Mouse (Mus musculus) neural tube, embryonic 15.5 days (tissue): ENCODE data around the gene Baz1b. TPM values are rescaled to one million over a fixed set of nuclear protein-coding genes. Genes with fewer than 3 reads are reported as not detected.

Source experiments
- ATAC-seq: fragments of 200-750 bp; cut with Nextera tagmentation; 2 replicates; pipeline ENCODE4 v1.8.0; 2017; ENCODE audit warnings: mild to moderate bottlenecking, moderate TSS enrichment, moderate library complexity; ENCODE audit not compliant: low FRiP score
- H3K27ac ChIP-seq: fragments of 300-500 bp; sonication (generic); replicated peaks from 2 replicates; pipeline ENCODE4 v1.5.1; 2015; ENCODE audit warnings: mild to moderate bottlenecking, inconsistent platforms
- H3K27me3 ChIP-seq: fragments of 300-500 bp; sonication (generic); replicated peaks from 2 replicates; pipeline ENCODE4 v1.6.1; 2015; ENCODE audit warnings: inconsistent platforms
- H3K36me3 ChIP-seq: fragments of 300-500 bp; sonication (generic); 2 replicates; pipeline ENCODE4 v1.6.1; 2015; ENCODE audit warnings: inconsistent platforms
- H3K4me1 ChIP-seq: fragments of 300-500 bp; sonication (generic); 2 replicates; pipeline ENCODE4 v1.6.1; 2015; ENCODE audit warnings: inconsistent platforms
- H3K4me2 ChIP-seq: fragments of 300-500 bp; sonication (generic); 2 replicates; pipeline ENCODE4 v1.6.1; 2015; ENCODE audit warnings: inconsistent platforms, mild to moderate bottlenecking, moderate library complexity
- H3K4me3 ChIP-seq: fragments of 300-500 bp; sonication (generic); replicated peaks from 2 replicates; pipeline ENCODE4 v1.5.1; 2015; ENCODE audit warnings: mild to moderate bottlenecking, inconsistent platforms
- H3K9ac ChIP-seq: fragments of 300-500 bp; sonication (generic); replicated peaks from 2 replicates; pipeline ENCODE4 v1.6.1; 2015; ENCODE audit warnings: mild to moderate bottlenecking, inconsistent platforms
- H3K9me3 ChIP-seq: fragments of 300-500 bp; sonication (generic); replicated peaks from 2 replicates; pipeline ENCODE4 v1.6.1; 2016; ENCODE audit warnings: inconsistent platforms
- WGBS: fragments of 180-500 bp; shearing (Covaris S2); methylation state at CpG from one replicate; pipeline ENCODE4 v1.1.7; 2015; ENCODE audit warnings: mixed read lengths; 5-methylcytosine and 5-hydroxymethylcytosine counted together
- polyA plus RNA-seq: library from polyadenylated mRNA; unstranded; fragments of >200 nt; fragmentation: Nextera tagmentation; extraction: Ambion mirVana; gene quantifications from 2 replicates; pipeline ENCODE4 v1.2.1, GENCODE M21; 2015

Gene Baz1b
- polyA plus RNA-seq, 1 experiment from 2014 or later, result 23.6 TPM

GRCm38 (mm10) chr5:135257559-135257958 lies 70.5 kb downstream of the Baz1b start:
- H3K27me3 ChIP-seq, result no peaks in the 10 kb centered on the region
- no peaks in the 10 kb centered on the region for H3K36me3 ChIP-seq
- no peaks in the 10 kb centered on the region; the same call in 1 of the 2 replicates for H3K9me3 ChIP-seq
- H3K9ac ChIP-seq, result no peak overlapping the region
- no peak overlapping the region for H3K4me2 ChIP-seq
- 82% methylated on average over 12 of the region's 12 CpGs for WGBS
- H3K4me3 ChIP-seq, result no peak overlapping the region
- no peak for ATAC-seq
- peak overlapping the region; percentile 84; the same call in 1 of the 2 replicates for H3K27ac ChIP-seq
- peaks cover 21% of the 10 kb centered on the region for H3K4me1 ChIP-seq

GRCm38 (mm10) chr5:135258280-135259150 lies 71.5 kb downstream of the Baz1b start:
- peak overlapping the region; percentile 19; the same call in 1 of the 2 replicates for H3K4me3 ChIP-seq
- H3K9ac ChIP-seq, result peak overlapping the region; percentile 30; the same call in 1 of the 2 replicates
- H3K4me1 ChIP-seq, result peaks cover 20% of the 10 kb centered on the region
- H3K9me3 ChIP-seq, result no peaks in the 10 kb centered on the region; the same call in 1 of the 2 replicates
- H3K36me3 ChIP-seq, result no peaks in the 10 kb centered on the region
- peak overlapping the region; percentile 84 for H3K27ac ChIP-seq
- peak overlapping the region; percentile 54 for H3K4me2 ChIP-seq
- no peaks in the 10 kb centered on the region for H3K27me3 ChIP-seq
- ATAC-seq, result peak; percentile 44
- WGBS, result 23% methylated on average over 29 of the region's 30 CpGs

GRCm38 (mm10) chr5:135263866-135264503 lies 76.9 kb downstream of the Baz1b start:
- no peaks in the 10 kb centered on the region for H3K36me3 ChIP-seq
- peaks cover 12% of the 10 kb centered on the region for H3K4me1 ChIP-seq
- no peaks in the 10 kb centered on the region for H3K9me3 ChIP-seq
- no peak overlapping the region for H3K4me3 ChIP-seq
- H3K27ac ChIP-seq, result peak overlapping the region; percentile 77
- ATAC-seq, result peak; percentile 94
- no peak overlapping the region for H3K9ac ChIP-seq
- whole genome bisulfite sequencing, result 18% methylated on average over 17 of the region's 17 CpGs
- peak overlapping the region; percentile 30 for H3K4me2 ChIP-seq
- H3K27me3 ChIP-seq, result no peaks in the 10 kb centered on the region

- Histone ChIP-seq H3K27ac (peak overlapping the region; percentile 77), H3K27me3 (no peaks in the 10 kb centered on the region), H3K4me2 (peak overlapping the region; percentile 30), H3K4me3 (no peak overlapping the region), H3K4me1 (peaks cover 12% of the 10 kb centered on the region), H3K9ac (no peak overlapping the region), H3K9me3 (no peaks in the 10 kb centered on the region), H3K36me3 (no peaks in the 10 kb centered on the region)
- 49% methylated on average over 9 of the region's 9 CpGs for WGBS
- ATAC-seq, result peak; percentile 47; the same call in 1 of the 2 replicates
These were observed 77.5 kb downstream of the Baz1b start for GRCm38 (mm10) chr5:135264548-135264947.

- 73% methylated on average over 8 of the region's 8 CpGs for WGBS
These were observed 82.4 kb downstream of the Baz1b start for GRCm38 (mm10) chr5:135269451-135269850.

GRCm38 (mm10) chr5:135270361-135270760 lies 83.3 kb downstream of the Baz1b start:
- Histone ChIP-seq H3K9ac (no peak overlapping the region), H3K27ac (no peak overlapping the region), H3K9me3 (no peaks in the 10 kb centered on the region), H3K36me3 (no peaks in the 10 kb centered on the region), H3K4me3 (no peak overlapping the region), H3K4me1 (peaks cover 12% of the 10 kb centered on the region), H3K4me2 (no peak overlapping the region), H3K27me3 (no peaks in the 10 kb centered on the region)
- ATAC-seq, result no peak
- WGBS, result 92% methylated on average over 4 of the region's 4 CpGs

More at GRCm38 (mm10) chr5:135269451-135269850, 82.4 kb downstream of the Baz1b start:
- Histone ChIP-seq H3K27me3 (no peaks in the 10 kb centered on the region), H3K4me3 (no peak overlapping the region), H3K9me3 (no peaks in the 10 kb centered on the region), H3K4me1 (peaks cover 4% of the 10 kb centered on the region), H3K36me3 (no peaks in the 10 kb centered on the region), H3K4me2 (no peak overlapping the region), H3K27ac (no peak overlapping the region), H3K9ac (no peak overlapping the region)
- no peak for ATAC-seq

- no peaks in the 10 kb centered on the region for H3K9me3 ChIP-seq
- H3K4me1 ChIP-seq, result peaks cover 19% of the 10 kb centered on the region
- H3K27me3 ChIP-seq, result no peaks in the 10 kb centered on the region; the same call in 1 of the 2 replicates
- H3K27ac ChIP-seq, result peak overlapping the region; percentile 35
- H3K36me3 ChIP-seq, result no peaks in the 10 kb centered on the region
- 43% methylated on average over 12 of the region's 12 CpGs for WGBS
- no peak overlapping the region for H3K9ac ChIP-seq
- peak; percentile 66; the same call in 1 of the 2 replicates for ATAC-seq
- no peak overlapping the region for H3K4me2 ChIP-seq
- H3K4me3 ChIP-seq, result no peak overlapping the region
These were observed 84.6 kb downstream of the Baz1b start for GRCm38 (mm10) chr5:135271563-135272165.

GRCm38 (mm10) chr5:135274663-135275396 lies 87.8 kb downstream of the Baz1b start:
- ATAC-seq, result no peak
- Histone ChIP-seq H3K9me3 (no peaks in the 10 kb centered on the region), H3K4me3 (no peak overlapping the region), H3K4me2 (peak overlapping the region; percentile 37), H3K27ac (peak overlapping the region; percentile 64), H3K27me3 (no peaks in the 10 kb centered on the region; the same call in 1 of the 2 replicates), H3K4me1 (peaks cover 21% of the 10 kb centered on the region), H3K36me3 (no peaks in the 10 kb centered on the region), H3K9ac (no peak overlapping the region)
- WGBS, result 14% methylated on average over 15 of the region's 15 CpGs

GRCm38 (mm10) chr5:135276597-135276996 lies 89.5 kb downstream of the Baz1b start:
- Histone ChIP-seq H3K36me3 (no peaks in the 10 kb centered on the region), H3K9me3 (no peaks in the 10 kb centered on the region), H3K9ac (no peak overlapping the region; the same call in 1 of the 2 replicates), H3K27me3 (no peaks in the 10 kb centered on the region; the same call in 1 of the 2 replicates), H3K27ac (no peak overlapping the region), H3K4me2 (peak overlapping the region; percentile 48), H3K4me1 (peaks cover 21% of the 10 kb centered on the region), H3K4me3 (peak overlapping the region; percentile 16; the same call in 1 of the 2 replicates)
- ATAC-seq, result no peak; the same call in 1 of the 2 replicates
- WGBS, result 6% methylated on average over 36 of the region's 36 CpGs

GRCm38 (mm10) chr5:135280226-135280625 lies 93.2 kb downstream of the Baz1b start:
- no peaks in the 10 kb centered on the region for H3K9me3 ChIP-seq
- ATAC-seq, result no peak
- 80% methylated on average over 9 of the region's 9 CpGs for WGBS
- H3K9ac ChIP-seq, result no peak overlapping the region
- no peak overlapping the region for H3K4me3 ChIP-seq
- H3K27ac ChIP-seq, result no peak overlapping the region
- H3K36me3 ChIP-seq, result no peaks in the 10 kb centered on the region
- H3K4me2 ChIP-seq, result no peak overlapping the region
- H3K4me1 ChIP-seq, result peaks cover 10% of the 10 kb centered on the region
- H3K27me3 ChIP-seq, result no peaks in the 10 kb centered on the region; the same call in 1 of the 2 replicates

- 63% methylated on average over 3 of the region's 3 CpGs for WGBS
- no peaks in the 10 kb centered on the region for H3K27me3 ChIP-seq
- H3K9ac ChIP-seq, result no peak overlapping the region
- H3K4me1 ChIP-seq, result 0 out of 2 replicates have a peak, but pooled peaks cover 4% of the 10 kb centered on the region
- H3K4me3 ChIP-seq, result no peak overlapping the region
- H3K9me3 ChIP-seq, result no peaks in the 10 kb centered on the region
- H3K27ac ChIP-seq, result no peak overlapping the region
- no peaks in the 10 kb centered on the region for H3K36me3 ChIP-seq
- no peak for ATAC-seq
- no peak overlapping the region for H3K4me2 ChIP-seq
These were observed 98.1 kb downstream of the Baz1b start for GRCm38 (mm10) chr5:135285211-135285610.
